Mouse (Mus musculus) C2C12 (cell line): Measurements from ENCODE around the gene Cpne9.

Source experiments
- CEBPB ChIP-seq: IDR thresholded peaks from one replicate; pipeline ENCODE4 v1.6.1; 2011; ENCODE audit warnings: low read depth, mild to moderate bottlenecking, control low read depth, moderate library complexity
- CTCF ChIP-seq: IDR thresholded peaks from one replicate; pipeline ENCODE4 v1.5.1; 2011; ENCODE audit not compliant: control insufficient read depth, insufficient read depth, insufficient read length
- MAX ChIP-seq: IDR thresholded peaks from one replicate; pipeline ENCODE4 v1.6.1; 2011; ENCODE audit warnings: mild to moderate bottlenecking, control low read depth
- MYOG ChIP-seq: IDR thresholded peaks from one replicate; pipeline ENCODE4 v1.6.1; 2011; ENCODE audit not compliant: control insufficient read depth, insufficient read length; ENCODE audit errors: extremely low read depth
- USF1 ChIP-seq: IDR thresholded peaks from one replicate; pipeline ENCODE4 v1.6.1; 2011; ENCODE audit warnings: low read depth, mild to moderate bottlenecking, control low read depth, moderate library complexity

GRCm38 (mm10) chr6:113238442-113238841 lies 43.7 kb upstream of the Cpne9 start:
- TF ChIP-seq CTCF (no peak), MAX (no peak), CEBPB (no peak), USF1 (no peak), MYOG (no peak)
